Mouse (Mus musculus): ENCODE results near the gene Cacna1i.

DNA sequence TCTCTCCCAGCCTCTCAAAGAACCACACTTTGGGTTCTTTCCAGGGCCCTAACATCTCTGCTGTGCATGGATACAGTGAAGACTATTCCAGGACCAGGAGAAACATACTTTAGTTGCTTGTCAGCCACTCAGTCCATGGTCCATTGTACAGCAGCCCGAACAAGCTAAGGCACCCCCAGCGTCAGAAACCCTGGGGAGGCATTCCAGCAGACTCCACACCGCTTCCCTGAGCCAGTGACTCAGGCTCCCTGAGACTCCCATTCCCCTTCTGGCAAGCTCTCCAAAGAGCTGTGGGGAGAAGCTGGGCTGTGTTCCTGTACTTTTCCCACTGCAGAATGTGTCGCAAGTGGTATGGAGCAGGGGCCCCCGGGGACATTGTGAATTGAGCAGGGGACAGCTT, 149.9 kb downstream of the Cacna1i start:
- TF ChIP-seq CTCF (IDR thresholded peaks at IDR 0.05; ENCODE audit: extremely low read depth, insufficient read depth, low read length) = no peak
- no peak for TF ChIP-seq POLR2A (IDR thresholded peaks at IDR 0.05; ENCODE audit: extremely low read depth, insufficient read depth, low read length)
